Mouse (Mus musculus): Measurements from ENCODE around the gene Atp8a2.

The Atp8a2 gene

DNA sequence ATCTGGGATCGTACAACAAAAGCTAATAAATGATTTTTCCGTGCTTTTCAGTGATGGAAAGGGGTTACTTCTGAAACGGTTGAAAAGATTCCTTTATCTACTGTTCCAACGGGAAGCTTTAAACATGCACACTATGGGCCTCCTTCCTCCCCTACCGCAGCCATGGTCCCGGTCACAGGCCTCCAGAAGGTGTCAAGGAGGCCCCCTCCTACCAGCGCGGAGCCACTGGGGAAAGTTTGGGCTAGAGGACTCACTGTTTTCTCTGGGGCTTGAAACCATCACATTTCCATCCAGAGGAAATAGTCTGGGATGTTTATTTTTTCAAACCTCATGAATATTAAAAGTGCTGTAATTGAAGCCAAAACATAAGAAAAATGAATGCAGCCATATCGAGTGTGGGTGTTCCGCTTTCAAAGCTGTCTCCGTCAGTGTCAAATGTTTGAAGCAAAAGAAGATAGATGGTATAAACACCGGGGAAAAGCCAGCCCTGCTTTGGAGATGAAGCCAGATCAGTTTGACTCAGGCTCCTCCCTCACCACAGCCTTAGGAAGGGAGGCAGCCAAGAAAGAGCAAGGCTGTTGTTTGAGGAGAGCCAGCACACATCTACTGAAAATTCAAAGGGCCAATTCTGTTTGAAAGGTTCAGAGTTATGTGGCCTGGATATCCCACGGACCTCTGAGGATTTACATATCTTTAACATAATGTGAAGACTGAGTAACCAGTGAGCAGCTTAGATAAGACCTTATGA, 481.1 kb downstream of the Atp8a2 start:
- DNase-seq (ENCODE audit: low spot score in 2 of 2): no peak

DNA sequence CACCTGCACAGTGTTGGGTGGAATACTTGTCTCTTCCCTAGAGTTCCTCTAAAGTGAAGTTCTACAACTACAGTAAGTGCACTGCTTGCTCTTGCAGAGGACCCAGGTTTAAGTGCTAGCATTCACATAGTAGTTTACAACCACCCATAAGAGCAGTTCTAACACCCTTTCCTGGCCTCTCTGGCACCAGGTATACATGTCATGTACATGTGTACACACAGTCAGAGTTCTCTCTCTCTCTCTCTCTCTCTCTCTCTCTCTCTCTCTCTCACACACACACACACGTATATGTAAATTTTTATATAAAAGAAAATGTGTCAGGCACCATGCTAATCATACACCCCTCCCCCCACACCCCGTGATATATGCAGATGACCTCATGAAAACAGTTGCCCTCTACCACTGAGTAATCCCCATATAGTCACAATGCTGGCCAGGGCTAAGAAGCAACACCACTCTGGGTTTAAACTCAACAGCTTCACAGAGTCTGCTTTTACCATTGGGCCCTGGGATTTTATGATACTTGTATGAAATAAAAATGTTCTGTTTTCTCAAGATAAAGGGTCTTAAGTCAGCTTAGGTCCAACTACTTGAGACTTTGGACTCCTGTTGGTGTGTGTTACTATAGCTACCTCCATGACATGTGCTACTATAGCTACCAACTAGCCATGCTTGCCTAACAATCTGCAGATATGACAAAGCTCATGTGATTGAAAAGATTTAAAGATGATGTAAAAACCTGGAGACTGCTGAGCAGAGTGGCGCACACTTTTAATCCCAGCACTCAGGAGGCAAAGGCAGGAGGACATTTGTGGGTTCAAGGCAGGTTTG, 487.3 kb downstream of the Atp8a2 start:
- DNase-seq (ENCODE audit: low spot score in 2 of 2): no peak

DNA sequence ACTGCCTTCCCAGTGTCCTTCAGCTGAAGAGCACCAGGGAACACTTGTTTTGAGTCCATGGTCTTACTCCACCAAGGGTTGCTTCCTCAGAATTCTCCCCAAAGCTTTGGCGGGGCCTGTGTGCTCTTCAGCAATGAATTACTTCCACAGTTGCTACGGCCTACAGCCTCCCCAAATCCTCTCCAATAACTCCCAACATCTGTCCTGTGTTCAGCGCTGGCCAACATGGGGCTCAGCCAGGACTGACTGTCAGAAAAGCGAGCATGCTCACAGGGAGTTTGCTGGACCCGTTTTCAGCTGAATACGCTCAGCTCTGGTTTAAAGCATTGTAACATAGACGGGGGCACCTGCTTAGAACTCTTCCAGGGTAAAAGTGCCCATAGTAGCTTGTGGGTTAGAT, 489.0 kb downstream of the Atp8a2 start:
- DNase-seq (ENCODE audit: low spot score in 2 of 2): no peak

DNA sequence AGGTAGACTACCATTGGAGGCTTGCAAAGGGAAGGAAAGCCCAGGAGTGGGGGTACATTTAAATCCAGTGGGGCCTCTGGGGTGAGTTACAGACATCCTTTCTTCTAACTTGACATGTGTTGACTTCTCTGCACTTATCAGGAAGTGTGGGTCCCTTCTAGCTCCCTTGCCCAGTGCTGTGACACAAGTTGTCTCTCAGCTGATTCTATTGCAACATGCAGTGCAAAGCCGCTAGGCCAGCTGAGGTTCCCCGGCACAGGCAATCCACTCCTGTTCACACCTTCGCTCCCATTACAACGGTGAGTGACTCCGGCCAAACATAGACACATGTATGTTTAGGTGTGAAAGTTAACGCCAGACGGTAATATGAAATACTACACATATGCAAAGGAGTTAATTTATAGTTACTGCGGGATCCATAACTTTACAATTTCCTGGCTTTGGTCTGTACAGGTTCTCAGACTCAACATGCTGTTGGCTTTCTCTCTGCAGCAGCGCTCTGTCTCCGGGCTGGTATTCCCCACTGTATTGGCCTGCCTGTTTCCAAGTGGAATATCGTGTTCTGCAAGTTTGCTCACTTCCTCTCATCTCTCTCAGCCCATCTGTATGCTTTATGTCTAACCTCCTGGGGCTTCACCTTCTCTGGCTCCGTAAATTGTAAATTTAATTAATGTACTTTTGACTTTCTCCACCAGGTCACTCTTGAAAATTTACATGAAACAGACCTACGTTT, 491.5 kb downstream of the Atp8a2 start:
- DNase-seq (ENCODE audit: low spot score in 2 of 2): no peak

DNA sequence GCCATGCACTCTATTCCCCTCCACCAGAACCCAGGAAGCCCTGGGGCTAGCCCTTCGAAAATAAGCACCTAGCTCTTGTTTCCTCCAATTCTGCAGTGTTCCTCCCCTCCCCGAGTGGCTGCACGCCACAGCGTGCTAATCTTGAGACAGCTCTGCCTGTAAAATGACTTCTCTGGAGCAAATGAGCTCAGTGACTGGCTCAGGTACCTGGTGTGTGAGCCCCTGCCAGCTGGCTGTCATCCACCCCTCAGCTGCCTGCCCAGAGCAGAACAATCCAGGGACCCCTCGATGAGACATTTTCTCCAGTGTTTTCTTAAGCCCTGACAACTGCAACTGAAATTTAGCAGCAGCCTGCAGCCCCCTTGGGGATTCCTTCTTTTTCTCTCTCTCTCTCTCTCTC, 495.5 kb downstream of the Atp8a2 start:
- DNase-seq (ENCODE audit: low spot score in 2 of 2): no peak

DNA sequence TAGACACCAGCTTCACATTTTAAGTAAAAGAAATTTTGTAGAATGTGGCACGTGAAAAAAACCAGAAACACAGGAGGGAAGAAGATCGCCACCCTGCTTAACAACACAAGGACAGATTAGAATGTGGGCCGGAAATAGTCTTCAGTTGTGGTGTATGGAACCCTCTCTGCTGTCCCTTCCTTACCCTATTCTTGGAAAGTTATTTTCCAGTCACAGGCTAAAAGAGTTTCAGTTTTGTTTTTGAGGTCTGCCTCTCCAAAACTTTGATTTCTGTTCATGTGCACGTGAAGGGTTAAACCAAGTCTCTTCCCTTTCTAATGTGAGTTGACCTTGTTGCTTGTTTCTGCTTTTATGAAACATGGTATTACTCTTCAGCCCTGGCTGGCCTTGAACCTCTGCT, 501.8 kb downstream of the Atp8a2 start:
- DNase-seq (ENCODE audit: low spot score in 2 of 2): no peak

DNA sequence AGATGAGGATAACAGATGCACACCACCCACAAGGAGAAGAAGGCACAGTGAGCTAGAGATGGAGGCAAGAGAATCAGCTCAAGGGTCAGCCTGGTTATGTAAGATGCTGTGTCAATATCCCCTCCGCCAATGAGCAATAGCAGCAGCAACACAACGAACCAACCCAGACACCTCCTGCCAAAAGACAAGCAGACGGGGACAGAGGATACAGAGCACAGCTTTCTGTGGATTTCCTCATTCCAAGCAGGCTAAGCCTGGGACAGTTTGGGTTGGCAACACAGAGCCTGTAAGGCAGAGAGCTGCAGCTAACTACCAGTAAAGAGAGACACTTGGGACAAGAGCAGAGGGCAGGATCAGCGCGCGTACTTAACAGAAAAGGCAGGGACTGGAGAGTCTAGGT, 504.8 kb downstream of the Atp8a2 start:
- DNase-seq (ENCODE audit: low spot score in 2 of 2): no peak

DNA sequence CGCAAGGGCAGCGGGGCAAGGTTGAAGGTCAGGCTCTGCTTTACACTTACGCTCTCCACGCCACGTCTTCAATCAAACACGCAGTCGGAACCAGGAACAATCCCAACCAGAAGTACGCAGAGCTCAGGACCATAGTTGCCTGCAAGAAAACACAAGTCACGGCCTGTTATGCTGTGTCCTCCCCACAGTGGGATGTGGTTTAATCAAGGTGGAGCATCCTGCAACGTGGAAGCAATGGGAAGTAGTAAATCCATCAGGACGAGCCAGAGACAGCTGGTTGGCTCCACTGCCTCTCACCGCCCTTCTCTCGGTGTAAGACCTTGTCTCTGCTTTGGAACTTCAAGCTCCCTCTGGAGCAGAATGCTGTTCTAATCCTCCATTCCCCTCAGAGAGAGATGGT, 505.6 kb downstream of the Atp8a2 start:
- no peak for DNase-seq (ENCODE audit: low spot score in 2 of 2)

DNA sequence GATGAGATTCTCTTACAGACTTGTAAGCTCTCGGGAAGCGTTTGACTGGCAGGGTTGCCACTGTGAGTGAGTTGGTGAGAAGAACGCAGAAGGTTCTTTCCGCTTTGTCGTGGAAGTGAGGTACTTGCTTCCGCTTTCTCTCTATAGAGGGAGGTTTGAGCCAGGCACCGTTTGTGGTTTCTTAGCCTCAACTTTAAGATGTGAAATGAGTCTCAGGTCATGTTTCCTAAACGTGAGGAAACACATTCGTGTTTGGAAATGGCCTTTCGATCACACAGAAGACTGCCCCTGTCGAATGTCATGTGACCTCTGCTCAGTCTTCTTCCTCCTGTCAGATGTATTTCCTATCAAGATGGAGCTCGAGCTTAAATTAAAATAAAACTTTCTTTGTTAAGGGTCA, 506.0 kb downstream of the Atp8a2 start:
- DNase-seq (ENCODE audit: low spot score in 2 of 2): peak in 1 of 2 experiments; percentile 17

DNA sequence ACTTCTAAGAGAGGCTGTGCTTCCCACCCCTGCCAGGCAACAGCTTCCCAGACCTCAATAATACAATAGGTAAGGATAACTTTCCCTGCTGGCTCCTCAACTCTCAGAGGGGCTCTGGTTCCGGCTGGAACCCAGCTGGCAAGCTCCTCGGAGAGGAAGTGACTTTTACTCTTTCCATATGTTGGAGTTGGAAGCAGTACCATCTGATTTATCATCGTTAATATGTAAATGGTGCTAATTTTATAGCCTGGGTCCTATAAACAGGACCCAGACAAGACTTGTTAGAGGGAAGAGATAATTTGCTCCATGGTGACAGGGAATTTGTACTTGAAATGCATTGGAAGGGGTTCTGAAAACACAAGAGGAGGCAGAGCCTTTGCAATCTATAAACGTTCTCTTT, 507.4 kb downstream of the Atp8a2 start:
- DNase-seq (ENCODE audit: low spot score in 2 of 2): no peak

DNA sequence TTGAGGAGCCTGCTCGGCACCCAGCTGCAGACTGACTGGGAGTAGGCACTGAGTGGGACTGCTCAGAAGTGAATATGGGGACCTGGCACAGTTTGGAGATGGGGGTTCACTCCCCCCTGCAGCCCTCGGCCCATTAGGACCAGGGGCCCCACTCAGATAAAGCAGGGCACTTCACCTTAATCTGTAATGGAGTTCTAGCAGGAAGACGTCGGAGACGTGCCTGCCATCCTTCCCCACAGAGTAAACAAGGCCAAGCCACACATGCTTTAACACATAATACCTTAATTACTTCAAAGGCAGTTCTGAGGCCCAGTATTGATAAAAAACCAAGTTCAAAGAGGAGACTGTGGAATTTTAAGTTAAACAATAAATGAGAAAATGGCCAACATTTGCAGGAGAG, 510.8 kb downstream of the Atp8a2 start:
- no peak for DNase-seq (ENCODE audit: low spot score in 2 of 2)

DNA sequence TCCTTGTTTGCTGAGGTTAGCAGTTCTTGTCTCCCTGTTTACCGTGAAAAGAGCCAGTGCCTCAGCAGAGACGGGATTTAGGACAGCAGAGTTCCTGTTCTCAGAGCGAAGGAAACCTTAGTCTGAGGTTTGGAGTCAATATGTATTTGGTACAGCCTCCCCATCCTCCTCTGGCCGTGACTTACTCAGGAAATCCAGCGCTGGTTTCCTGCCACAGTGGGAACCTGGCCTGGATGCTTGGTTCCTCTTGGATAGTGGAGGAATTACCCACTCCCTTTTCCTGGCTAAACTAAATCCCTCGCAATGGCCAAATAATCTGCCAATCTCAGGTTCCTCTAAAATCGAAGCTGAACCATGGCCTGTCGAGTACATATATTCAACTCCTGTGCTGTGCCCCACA, 511.6 kb downstream of the Atp8a2 start:
- DNase-seq (ENCODE audit: low spot score in 2 of 2): no peak

DNA sequence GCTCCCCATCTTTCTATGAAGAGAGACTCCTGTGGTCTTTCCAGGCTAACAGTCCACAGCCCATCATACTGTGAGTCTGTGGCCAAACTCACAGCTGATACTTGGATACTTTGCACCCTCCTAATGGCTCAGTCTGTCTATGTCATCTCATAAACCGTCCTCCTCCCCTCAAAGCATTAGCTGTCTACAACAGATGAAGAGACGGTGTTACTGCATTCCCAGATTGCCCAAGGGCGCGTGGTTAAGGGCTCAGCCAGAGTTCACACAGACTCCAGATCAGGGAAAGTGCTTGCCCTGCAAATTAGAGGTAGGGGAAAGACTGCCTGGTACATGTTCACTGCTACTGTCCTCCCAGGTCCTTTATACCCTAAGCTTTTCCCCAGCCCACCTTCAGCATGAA, 515.1 kb downstream of the Atp8a2 start:
- DNase-seq (ENCODE audit: low spot score in 2 of 2): no peak

DNA sequence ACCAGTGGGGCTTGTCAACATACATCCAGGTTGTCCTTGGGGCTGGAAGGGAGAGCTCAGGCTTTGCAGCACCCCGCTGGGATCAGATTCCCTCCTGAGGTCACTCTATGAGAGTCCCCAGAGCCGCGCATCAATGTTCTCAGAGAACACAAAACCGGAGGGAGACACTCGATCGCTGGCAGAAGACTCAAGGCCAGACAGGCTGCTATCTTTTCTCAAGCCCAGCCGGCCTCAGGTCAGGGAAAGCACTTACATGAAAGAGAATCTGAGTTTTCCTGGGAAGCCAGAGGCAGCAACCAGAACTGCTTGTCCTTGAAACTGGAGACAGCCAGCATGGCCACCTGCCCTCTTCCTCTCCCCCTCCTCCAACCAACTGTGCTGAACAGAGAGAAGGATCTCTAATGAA, 519.4 kb downstream of the Atp8a2 start:
- DNase-seq (ENCODE audit: low spot score in 2 of 2): no peak

DNA sequence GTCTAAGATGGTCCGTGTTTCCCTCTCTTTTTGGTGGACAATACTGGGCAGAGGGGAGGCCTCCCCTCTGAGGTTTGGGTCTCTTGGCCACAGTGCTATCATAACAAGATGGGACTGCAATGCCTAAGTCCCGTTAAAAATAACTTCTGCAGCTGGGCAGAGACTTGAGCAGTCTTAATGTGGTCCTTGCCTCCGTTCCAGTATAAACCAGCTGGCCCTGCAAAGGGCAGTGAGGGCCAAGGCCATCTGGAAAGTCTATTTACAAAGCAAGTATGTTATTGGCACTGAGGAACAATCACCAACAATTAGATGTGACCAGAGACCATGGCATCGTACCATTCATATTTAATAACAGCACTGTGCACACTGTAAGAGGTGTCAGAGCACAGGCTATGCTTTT, 521.6 kb downstream of the Atp8a2 start:
- no peak for DNase-seq (ENCODE audit: low spot score in 2 of 2)

DNA sequence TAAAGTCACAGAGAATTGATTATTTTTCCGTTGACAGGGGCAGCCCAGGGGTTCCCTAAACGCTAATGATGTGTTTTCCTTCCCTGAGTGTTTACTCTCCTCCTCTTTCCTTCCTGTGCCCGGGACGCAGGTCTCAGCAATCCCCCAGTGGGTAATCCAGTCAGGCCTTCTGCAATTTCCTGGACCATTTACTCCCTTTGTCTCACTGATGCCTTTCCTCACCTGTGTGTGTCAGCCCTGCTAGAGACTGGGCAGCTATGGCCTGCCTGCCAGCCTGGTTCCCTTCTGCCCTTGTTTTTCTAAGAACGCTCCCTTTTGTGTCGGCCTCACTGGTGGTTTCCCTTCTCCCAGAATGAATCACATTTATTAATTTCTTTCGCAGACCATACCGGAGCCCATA, 522.4 kb downstream of the Atp8a2 start:
- no peak for DNase-seq (ENCODE audit: low spot score in 2 of 2)

DNA sequence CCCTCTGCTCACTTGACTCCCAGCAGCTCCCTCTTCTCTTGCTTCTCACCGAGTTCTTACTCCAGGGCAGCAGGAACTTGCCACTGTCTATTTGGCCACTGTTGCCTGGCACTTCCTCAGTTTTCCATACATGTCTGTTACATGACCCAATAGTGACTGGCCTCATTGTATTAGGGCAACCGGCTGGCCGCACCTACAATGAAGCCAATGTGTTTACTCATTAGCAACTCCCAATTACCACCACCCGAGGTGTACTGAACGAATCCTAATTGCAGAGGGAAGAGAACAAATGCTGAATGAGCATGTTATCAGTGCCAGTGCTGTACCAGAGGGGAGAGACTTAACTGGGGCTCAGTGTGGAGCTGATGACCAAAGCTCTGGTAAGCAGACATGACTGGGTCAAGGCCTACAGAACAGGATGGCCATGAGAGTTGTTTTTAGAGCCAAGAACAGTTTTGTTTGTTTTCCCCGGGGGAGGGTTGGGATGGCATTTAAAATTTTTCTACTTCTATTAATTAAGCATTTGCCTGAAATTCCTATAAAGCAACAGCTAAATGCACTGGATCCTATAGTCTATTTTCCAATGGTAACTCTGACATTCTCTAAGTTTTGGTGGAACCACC, 524.0 kb downstream of the Atp8a2 start:
- no peak for DNase-seq (ENCODE audit: low spot score in 2 of 2)

DNA sequence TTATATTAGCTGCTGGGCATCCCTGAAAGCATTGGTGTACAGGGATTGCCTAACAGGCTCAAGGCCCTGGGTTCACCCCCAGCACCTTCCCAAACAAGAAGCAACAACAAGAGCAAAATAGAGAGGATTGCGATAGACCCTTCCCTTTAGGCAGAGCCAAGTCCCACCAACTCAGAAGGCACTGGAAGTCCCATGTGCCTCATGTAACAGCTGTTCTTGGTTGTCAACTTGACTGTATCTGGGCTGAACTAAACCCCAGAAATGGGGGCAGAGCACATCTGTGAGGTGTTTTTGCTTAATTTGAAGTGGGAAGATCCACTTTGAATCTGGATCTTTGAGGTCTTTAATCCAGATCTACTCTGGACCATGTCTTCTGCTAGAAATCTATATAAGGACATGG, 539.9 kb downstream of the Atp8a2 start:
- no peak for DNase-seq (ENCODE audit: low spot score in 2 of 2)

DNA sequence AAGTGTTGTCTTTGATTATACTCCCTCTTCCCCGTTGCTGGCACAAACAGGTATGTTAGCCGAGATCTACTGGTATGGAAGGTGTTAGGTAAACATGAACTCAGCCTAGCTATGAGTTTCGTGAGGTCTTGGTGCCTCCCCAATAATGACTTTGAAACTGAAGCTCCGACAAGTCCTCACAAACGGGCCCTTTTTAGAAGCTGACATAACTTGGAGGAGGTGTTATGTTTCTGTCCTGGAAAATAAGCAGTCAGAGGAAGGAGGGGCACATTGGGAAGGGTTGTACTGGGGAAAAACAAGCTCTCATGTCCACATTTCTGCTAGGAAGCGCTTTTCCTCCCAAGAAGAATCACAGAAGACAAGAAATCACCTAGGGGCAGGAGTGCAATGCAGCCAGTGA, 540.4 kb downstream of the Atp8a2 start:
- no peak for DNase-seq (ENCODE audit: low spot score in 2 of 2)

DNA sequence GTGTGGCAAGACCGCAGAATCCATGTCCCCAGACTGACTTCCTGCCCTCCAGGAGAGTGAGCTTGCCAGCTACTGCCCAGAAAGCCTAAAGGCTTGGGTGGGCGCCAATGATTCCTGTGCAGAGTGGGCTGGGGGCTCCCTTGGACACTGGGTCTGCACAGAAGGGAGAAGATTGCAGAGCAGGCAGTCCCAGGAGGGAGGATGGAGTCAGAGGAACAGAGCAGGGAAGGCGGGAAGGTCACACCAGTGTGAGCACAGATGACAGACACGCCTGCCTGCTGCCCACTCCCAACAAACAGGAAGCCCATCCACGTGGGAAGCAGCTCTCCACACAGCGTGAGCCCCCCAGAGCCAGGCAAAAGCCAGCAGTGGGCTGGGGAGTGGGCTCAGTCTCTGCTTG, 547.6 kb downstream of the Atp8a2 start:
- DNase-seq (ENCODE audit: low spot score in 2 of 2): no peak

DNA sequence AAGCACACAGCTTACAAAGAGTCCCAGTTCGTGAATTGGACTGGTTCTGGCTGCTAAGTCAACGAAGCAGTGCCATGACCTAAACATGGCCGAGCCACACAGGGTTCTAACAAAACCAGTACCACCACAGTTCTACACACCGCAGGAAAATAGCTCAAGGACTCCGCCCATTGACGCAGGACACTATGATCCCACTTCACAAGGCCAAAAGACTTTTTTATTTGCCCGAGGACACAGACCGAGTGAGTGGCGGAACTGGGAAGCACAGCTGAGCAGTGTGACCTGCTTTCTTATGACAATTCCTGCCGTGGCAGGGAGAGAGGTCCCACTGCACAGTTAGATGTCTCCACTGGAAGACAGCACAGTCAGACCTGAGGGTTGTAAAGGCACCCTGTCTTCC, 548.4 kb downstream of the Atp8a2 start:
- no peak for DNase-seq (ENCODE audit: low spot score in 2 of 2)

Measured in spleen, postnatal 10 days (tissue).